Mouse (Mus musculus): ENCODE measurements around the gene Abcd1. TPM values are rescaled to one million over a fixed set of nuclear protein-coding genes. Genes with fewer than 3 reads are reported as not detected.

Gene Abcd1
- total and polyA plus RNA-seq, 2 experiments, result 8.6 to 24.3 TPM

- TF ChIP-seq CTCF (IDR thresholded peaks at IDR 0.05; ENCODE audit: low read depth, low read length) (no peak), POLR2A (IDR thresholded peaks at IDR 0.05; ENCODE audit: extremely low read depth, insufficient read depth, low read length) (no peak)
- whole genome bisulfite sequencing, result 90% methylated on average over 1 of the region's 1 CpGs
- H3K27ac ChIP-seq (replicated peaks; ENCODE audit: insufficient read depth, low read depth, low read length), result no peak overlapping the region
These were observed 32.6 kb downstream of the Abcd1 start for GRCm38 (mm10) chrX:73748977-73749376.

GRCm38 (mm10) chrX:73756334-73757140 lies 40.1 kb downstream of the Abcd1 start, which contains the start of gene Plxnb3:
Plxnb3 (plus strand) TSS chrX:73757090.
- Histone ChIP-seq H3K27ac (replicated peaks; ENCODE audit: insufficient read depth, low read depth, low read length) (no peak within 1 kb of the TSS), H3K4me3 (ENCODE audit: insufficient read depth, low read depth, low read length) (no peak within 1 kb of the TSS), H3K79me2 (ENCODE audit: control insufficient read depth, insufficient read depth, low read length) (no peaks in the 10 kb centered on the region), H3K9ac (ENCODE audit: low read depth, low read length) (no peak within 1 kb of the TSS), H3K36me3 (ENCODE audit: control insufficient read depth, insufficient read depth, low read length) (no peaks in the 10 kb centered on the region), H3K4me1 (ENCODE audit: control insufficient read depth, insufficient read depth, low read length) (no peaks in the 10 kb centered on the region), H3K27me3 (ENCODE audit: control insufficient read depth, insufficient read depth, low read length) (no peaks in the 10 kb centered on the region; the same call in 1 of the 2 replicates)
- TF ChIP-seq CTCF (IDR thresholded peaks at IDR 0.05; ENCODE audit: low read depth, low read length) (no peak), POLR2A (IDR thresholded peaks at IDR 0.05; ENCODE audit: extremely low read depth, insufficient read depth, low read length) (no peak)
- no peak for DNase-seq (ENCODE audit: extremely low read depth, low read depth, low spot score)
- WGBS, result 81% methylated on average over 5 of the region's 5 CpGs

More at GRCm38 (mm10) chrX:73748977-73749376, 32.6 kb downstream of the Abcd1 start:
- H3K4me3 ChIP-seq (ENCODE audit: insufficient read depth, low read depth, low read length), result no peak overlapping the region
- no peaks in the 10 kb centered on the region for H3K79me2 ChIP-seq (ENCODE audit: control insufficient read depth, insufficient read depth, low read length)
- no peaks in the 10 kb centered on the region for H3K4me1 ChIP-seq (ENCODE audit: control insufficient read depth, insufficient read depth, low read length)
- no peaks in the 10 kb centered on the region for H3K27me3 ChIP-seq (ENCODE audit: control insufficient read depth, insufficient read depth, low read length)
- H3K9ac ChIP-seq (ENCODE audit: low read depth, low read length), result no peak overlapping the region
- no peak for DNase-seq (ENCODE audit: extremely low read depth, low read depth, low spot score)
- no peaks in the 10 kb centered on the region for H3K36me3 ChIP-seq (ENCODE audit: control insufficient read depth, insufficient read depth, low read length)

GRCm38 (mm10) chrX:73758611-73759290 lies 42.4 kb downstream of the Abcd1 start:
- DNase-seq (ENCODE audit: extremely low read depth, low read depth, low spot score), result no peak
- no peaks in the 10 kb centered on the region for H3K79me2 ChIP-seq (ENCODE audit: control insufficient read depth, insufficient read depth, low read length)
- no peak overlapping the region for H3K9ac ChIP-seq (ENCODE audit: low read depth, low read length)
- H3K4me3 ChIP-seq (ENCODE audit: insufficient read depth, low read depth, low read length), result no peak overlapping the region
- no peaks in the 10 kb centered on the region for H3K4me1 ChIP-seq (ENCODE audit: control insufficient read depth, insufficient read depth, low read length)
- TF ChIP-seq POLR2A (IDR thresholded peaks at IDR 0.05; ENCODE audit: extremely low read depth, insufficient read depth, low read length), result no peak
- no peak for TF ChIP-seq CTCF (IDR thresholded peaks at IDR 0.05; ENCODE audit: low read depth, low read length)
- H3K27ac ChIP-seq (replicated peaks; ENCODE audit: insufficient read depth, low read depth, low read length), result no peak overlapping the region
- H3K27me3 ChIP-seq (ENCODE audit: control insufficient read depth, insufficient read depth, low read length), result no peaks in the 10 kb centered on the region; the same call in 1 of the 2 replicates
- no peaks in the 10 kb centered on the region for H3K36me3 ChIP-seq (ENCODE audit: control insufficient read depth, insufficient read depth, low read length)
- 86% methylated on average over 13 of the region's 13 CpGs for WGBS

- H3K36me3 ChIP-seq (ENCODE audit: control insufficient read depth, insufficient read depth, low read length), result no peaks in the 10 kb centered on the region
- H3K27me3 ChIP-seq (ENCODE audit: control insufficient read depth, insufficient read depth, low read length), result no peaks in the 10 kb centered on the region
- H3K4me1 ChIP-seq (ENCODE audit: control insufficient read depth, insufficient read depth, low read length), result no peaks in the 10 kb centered on the region; the same call in 1 of the 2 replicates
- no peak for TF ChIP-seq POLR2A (IDR thresholded peaks at IDR 0.05; ENCODE audit: extremely low read depth, insufficient read depth, low read length)
- no peak for TF ChIP-seq CTCF (IDR thresholded peaks at IDR 0.05; ENCODE audit: low read depth, low read length)
- H3K79me2 ChIP-seq (ENCODE audit: control insufficient read depth, insufficient read depth, low read length), result no peaks in the 10 kb centered on the region
- DNase-seq (ENCODE audit: extremely low read depth, low read depth, low spot score), result peak; percentile 45
- H3K9ac ChIP-seq (ENCODE audit: low read depth, low read length), result no peak overlapping the region
- no peak overlapping the region; the same call in 1 of the 2 replicates for H3K27ac ChIP-seq (replicated peaks; ENCODE audit: insufficient read depth, low read depth, low read length)
- H3K4me3 ChIP-seq (ENCODE audit: insufficient read depth, low read depth, low read length), result no peak overlapping the region
- 54% methylated on average over 1 of the region's 1 CpGs for WGBS
These were observed 48.9 kb downstream of the Abcd1 start for GRCm38 (mm10) chrX:73765311-73765710.

GRCm38 (mm10) chrX:73767267-73767666 lies 50.9 kb downstream of the Abcd1 start:
- DNase-seq (ENCODE audit: extremely low read depth, low read depth, low spot score), result no peak
- H3K79me2 ChIP-seq (ENCODE audit: control insufficient read depth, insufficient read depth, low read length), result no peaks in the 10 kb centered on the region
- TF ChIP-seq POLR2A (IDR thresholded peaks at IDR 0.05; ENCODE audit: extremely low read depth, insufficient read depth, low read length) (no peak), CTCF (IDR thresholded peaks at IDR 0.05; ENCODE audit: low read depth, low read length) (peak; percentile 31; the same call in 1 of the 2 replicates)
- WGBS, result 81% methylated on average over 9 of the region's 9 CpGs
- no peaks in the 10 kb centered on the region; the same call in 1 of the 2 replicates for H3K4me1 ChIP-seq (ENCODE audit: control insufficient read depth, insufficient read depth, low read length)
- H3K27me3 ChIP-seq (ENCODE audit: control insufficient read depth, insufficient read depth, low read length), result no peaks in the 10 kb centered on the region
- no peaks in the 10 kb centered on the region for H3K36me3 ChIP-seq (ENCODE audit: control insufficient read depth, insufficient read depth, low read length)
- no peak overlapping the region for H3K9ac ChIP-seq (ENCODE audit: low read depth, low read length)
- H3K27ac ChIP-seq (replicated peaks; ENCODE audit: insufficient read depth, low read depth, low read length), result no peak overlapping the region
- H3K4me3 ChIP-seq (ENCODE audit: insufficient read depth, low read depth, low read length), result no peak overlapping the region
